Mouse (Mus musculus) testis, adult 2 months (tissue): ENCODE measurements around the gene Lpar2. TPM values are rescaled to one million over a fixed set of nuclear protein-coding genes. Genes with fewer than 3 reads are reported as not detected.
A peak's percentile ranks its signal among the peaks of the same experiment; 100 is the strongest.

Source experiments
- H3K27ac ChIP-seq: fragments of 200-500 bp; 2 replicates; pipeline ENCODE4 v1.5.1; 2012; ENCODE audit warnings: low read depth, low read length; ENCODE audit not compliant: control insufficient read depth, insufficient read depth
- H3K27me3 ChIP-seq: fragments of 200-500 bp; 2 replicates; pipeline ENCODE4 v1.6.1; 2012; ENCODE audit warnings: mild to moderate bottlenecking, low read length, moderate library complexity; ENCODE audit not compliant: control insufficient read depth, insufficient read depth
- H3K36me3 ChIP-seq: fragments of 200-500 bp; 2 replicates; pipeline ENCODE4 v1.6.1; 2012; ENCODE audit warnings: mild to moderate bottlenecking, low read length; ENCODE audit not compliant: control insufficient read depth, insufficient read depth
- H3K4me1 ChIP-seq: fragments of 200-500 bp; 2 replicates; pipeline ENCODE4 v1.6.1; 2012; ENCODE audit warnings: low read length; ENCODE audit not compliant: control insufficient read depth, insufficient read depth
- H3K4me3 ChIP-seq: fragments of 200-500 bp; 2 replicates; pipeline ENCODE4 v1.5.1; 2012; ENCODE audit warnings: low read depth, mild to moderate bottlenecking, low read length, moderate library complexity, mixed read lengths; ENCODE audit not compliant: control insufficient read depth
- CTCF ChIP-seq: fragments of 200-500 bp; IDR thresholded peaks from 2 replicates; pipeline ENCODE4 v1.5.1; 2012; ENCODE audit warnings: low read depth, mild to moderate bottlenecking, inconsistent platforms, low read length, moderate library complexity; ENCODE audit not compliant: control insufficient read depth, insufficient read depth, insufficient replicate concordance
- POLR2A ChIP-seq: fragments of 200-500 bp; IDR thresholded peaks from 2 replicates; pipeline ENCODE4 v1.6.1; 2012; ENCODE audit warnings: low read depth, mild to moderate bottlenecking, inconsistent platforms, low read length, moderate library complexity; ENCODE audit not compliant: control insufficient read depth
- polyA plus RNA-seq: library from polyadenylated mRNA; depleted of rRNA; stranded (reverse); fragments of >200 nt; gene quantifications from 2 replicates; pipeline ENCODE4 v1.2.3, GENCODE M21; 2012

Gene Lpar2
- polyA plus RNA-seq, 1 experiment = 10.1 TPM

DNA sequence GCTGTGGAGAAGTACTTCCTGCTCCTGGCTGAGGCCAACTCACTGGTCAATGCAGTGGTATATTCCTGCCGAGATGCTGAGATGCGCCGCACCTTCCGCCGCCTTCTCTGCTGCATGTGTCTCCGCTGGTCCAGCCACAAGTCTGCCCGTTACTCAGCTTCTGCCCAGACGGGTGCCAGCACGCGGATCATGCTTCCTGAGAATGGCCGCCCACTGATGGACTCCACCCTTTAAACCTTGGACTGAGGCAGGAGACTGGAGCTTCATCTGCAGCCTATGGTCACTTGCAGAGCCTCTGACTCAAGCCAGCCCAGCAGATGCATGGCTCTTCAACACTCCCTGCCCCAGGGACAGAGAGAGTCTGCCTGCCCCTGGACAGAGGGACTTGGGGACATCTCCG, 4.1 kb downstream of the Lpar2 start:
- Histone ChIP-seq H3K36me3 (no peaks in the 10 kb centered on the region), H3K4me3 (no peak overlapping the region), H3K4me1 (peaks cover 14% of the 10 kb centered on the region), H3K27me3 (no peaks in the 10 kb centered on the region), H3K27ac (no peak overlapping the region)
- TF ChIP-seq POLR2A (no peak), CTCF (no peak)

DNA sequence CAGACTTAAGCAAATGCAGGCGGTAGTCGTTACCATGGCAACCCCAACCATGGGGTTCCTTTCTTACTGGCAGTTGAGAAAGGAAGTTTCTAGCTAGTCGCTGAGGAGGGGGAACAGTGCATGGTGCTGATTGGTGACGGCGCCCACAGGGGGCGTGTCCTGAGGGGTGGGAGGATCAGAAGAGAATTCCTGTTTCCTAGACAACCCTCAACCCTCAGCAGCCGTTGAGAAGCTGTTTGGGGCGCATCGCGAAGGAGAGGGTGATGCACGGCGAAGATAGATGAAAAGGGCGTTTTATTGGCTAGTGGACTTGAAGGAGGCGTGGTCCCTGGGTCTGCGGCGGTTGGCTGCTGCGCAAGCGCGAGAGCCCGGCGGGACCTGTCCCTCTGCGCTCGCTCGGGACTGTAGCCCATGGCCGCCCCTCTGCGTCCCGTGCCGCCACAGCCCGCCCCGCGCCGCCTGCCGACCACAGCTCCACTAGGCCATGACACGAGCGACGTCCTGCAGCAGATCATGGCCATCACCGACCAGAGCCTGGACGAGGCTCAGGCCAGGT, 10.1 kb downstream of the Lpar2 start, which contains the start of gene Pbx4:
TSS of gene Pbx4 (plus strand) at position 194 of the 556 bp plus-strand sequence.
- peak within 1 kb of the TSS; percentile 94 for H3K4me3 ChIP-seq
- no peak for TF ChIP-seq CTCF
- peak; percentile 8; the same call in 1 of the 2 replicates for TF ChIP-seq POLR2A
- H3K36me3 ChIP-seq = no peaks in the 10 kb centered on the region
- H3K4me1 ChIP-seq = peaks cover 2% of the 10 kb centered on the region
- H3K27me3 ChIP-seq = no peaks in the 10 kb centered on the region
- H3K27ac ChIP-seq = peak within 1 kb of the TSS; percentile 98

DNA sequence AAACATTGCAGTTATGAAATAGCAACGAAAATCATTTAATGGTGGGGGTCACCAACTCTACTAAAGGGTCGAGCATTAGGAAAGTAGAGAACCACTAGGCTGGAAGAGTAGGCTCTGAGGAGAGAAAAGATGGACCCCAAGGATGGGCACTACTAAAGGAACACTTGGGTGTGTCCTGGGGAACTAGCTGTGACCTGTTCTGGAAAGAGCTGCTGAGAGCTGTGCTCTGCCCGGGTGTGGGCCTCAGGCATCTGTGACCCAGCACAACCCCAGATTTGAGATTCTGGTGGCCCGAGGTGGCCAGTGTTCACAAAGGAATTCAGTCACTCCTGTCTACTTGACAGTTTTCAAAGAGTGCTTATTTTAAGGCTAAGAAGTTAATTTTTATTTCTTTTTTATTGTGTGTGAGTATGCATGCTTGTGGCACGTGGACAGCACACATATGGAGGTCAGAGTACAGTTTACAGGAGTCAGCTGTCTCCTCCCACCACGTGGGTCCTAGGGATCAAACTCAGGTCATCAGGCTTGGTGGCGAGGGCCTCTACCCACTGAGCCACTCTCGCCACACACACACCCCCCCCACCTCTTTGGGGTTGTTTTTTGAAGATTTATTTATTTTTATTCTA, 14.9 kb downstream of the Lpar2 start:
- no peak overlapping the region for H3K4me3 ChIP-seq
- H3K36me3 ChIP-seq = no peaks in the 10 kb centered on the region
- no peak for TF ChIP-seq CTCF
- no peak for TF ChIP-seq POLR2A
- no peak overlapping the region for H3K27ac ChIP-seq
- no peaks in the 10 kb centered on the region for H3K27me3 ChIP-seq
- H3K4me1 ChIP-seq = no peaks in the 10 kb centered on the region; the same call in 1 of the 2 replicates

DNA sequence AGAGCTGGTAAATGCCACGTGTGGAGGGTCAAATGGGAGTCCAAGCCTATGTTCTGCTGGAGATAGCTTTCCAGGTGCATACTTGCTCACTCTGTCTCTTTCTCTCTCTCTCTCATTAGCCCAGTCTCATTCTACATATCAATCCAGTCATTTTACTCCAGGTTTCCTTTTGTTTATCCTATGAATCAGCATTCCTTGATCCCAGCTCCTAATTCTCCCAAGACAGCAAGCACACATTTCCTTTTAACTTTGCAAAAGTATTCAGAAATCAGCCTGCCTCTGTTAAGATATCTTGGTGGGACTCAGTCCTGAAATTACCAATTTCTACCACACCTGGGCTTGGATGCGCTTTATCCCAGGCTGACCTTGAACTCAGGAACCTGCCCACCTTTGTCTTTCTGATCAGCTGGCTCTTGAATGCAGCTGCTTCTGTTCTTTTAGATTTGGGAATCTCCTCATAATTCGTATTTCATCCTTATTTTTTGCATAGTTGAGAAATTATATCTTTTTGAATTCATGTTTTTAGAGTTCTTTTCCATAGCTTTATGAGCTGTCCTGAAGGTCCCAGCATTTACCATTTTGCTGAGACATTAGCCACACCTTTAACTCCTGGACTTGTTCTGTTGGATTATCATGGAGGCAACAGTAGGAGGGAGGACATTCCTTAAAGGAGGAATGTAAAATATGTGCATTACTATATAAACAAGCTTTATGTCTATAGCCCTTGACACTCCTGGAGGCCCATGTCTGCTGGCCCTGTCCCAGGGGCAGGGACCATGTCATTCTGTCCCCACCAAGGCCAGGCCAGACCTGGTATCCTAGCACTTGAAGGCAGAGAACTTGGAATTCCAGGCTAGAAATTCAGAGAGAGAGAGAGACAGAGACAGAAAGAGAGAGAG, 25.2 kb downstream of the Lpar2 start:
- no peaks in the 10 kb centered on the region for H3K36me3 ChIP-seq
- no peak overlapping the region for H3K4me3 ChIP-seq
- H3K27me3 ChIP-seq = no peaks in the 10 kb centered on the region
- H3K4me1 ChIP-seq = no peaks in the 10 kb centered on the region
- no peak overlapping the region for H3K27ac ChIP-seq
- TF ChIP-seq CTCF = no peak
- no peak for TF ChIP-seq POLR2A

GRCm38 (mm10) chr8:69848951-69849350, 26.7 kb downstream of the Lpar2 start:
- Histone ChIP-seq H3K4me1 (no peaks in the 10 kb centered on the region), H3K36me3 (no peaks in the 10 kb centered on the region), H3K27ac (no peak overlapping the region), H3K4me3 (no peak overlapping the region), H3K27me3 (no peaks in the 10 kb centered on the region)
- TF ChIP-seq CTCF (no peak), POLR2A (no peak)

GRCm38 (mm10) chr8:69849899-69850298, 27.7 kb downstream of the Lpar2 start:
- no peak for TF ChIP-seq POLR2A
- peak; percentile 62; the same call in 1 of the 2 replicates for TF ChIP-seq CTCF
- no peaks in the 10 kb centered on the region for H3K36me3 ChIP-seq
- H3K4me1 ChIP-seq = no peaks in the 10 kb centered on the region
- H3K27ac ChIP-seq = no peak overlapping the region
- no peak overlapping the region for H3K4me3 ChIP-seq
- no peaks in the 10 kb centered on the region for H3K27me3 ChIP-seq

GRCm38 (mm10) chr8:69850926-69851506, 28.8 kb downstream of the Lpar2 start:
- Histone ChIP-seq H3K27me3 (no peaks in the 10 kb centered on the region), H3K4me1 (no peaks in the 10 kb centered on the region), H3K36me3 (no peaks in the 10 kb centered on the region), H3K27ac (no peak overlapping the region), H3K4me3 (no peak overlapping the region)
- TF ChIP-seq POLR2A (no peak), CTCF (no peak)
